Mouse (Mus musculus): ENCODE measurements around the gene Rhox2a. TPM values are rescaled to one million over a fixed set of nuclear protein-coding genes. Genes with fewer than 3 reads are reported as not detected.
"Not testable (repeated sequence)": the region's sequence is repeated elsewhere in the genome, so short reads cannot be mapped to it uniquely, and the experiment has no call there.

Rhox2a gene
- 0.58 TPM in 2 replicates for polyA plus RNA-seq (2016; fragmentation: Nextera tagmentation; extraction: Ambion mirVana)

DNA sequence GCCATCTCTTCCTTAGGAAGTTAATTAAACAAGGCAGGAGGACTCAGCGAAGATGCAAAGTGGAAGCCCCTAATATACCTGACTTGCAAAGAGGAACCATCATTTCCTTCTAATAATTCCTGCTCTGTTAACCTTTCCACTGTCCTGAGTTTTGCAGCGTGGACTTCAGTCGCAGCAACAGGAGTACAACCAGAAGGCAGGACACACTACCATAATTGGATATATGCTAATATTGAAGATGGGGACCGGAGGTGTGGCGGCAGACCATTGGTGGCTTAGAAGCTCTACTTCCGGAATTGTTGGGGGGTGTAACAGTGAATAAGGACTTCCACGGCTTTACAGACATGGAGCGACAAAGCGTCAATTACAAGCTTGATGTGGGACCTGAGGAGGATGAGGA lies at the start of gene Rhox2a:
Gene Rhox2a, plus strand, starts transcription at position 301 of the 400 bp plus-strand sequence.
- WGBS, result 96% methylated on average over 2 of the region's 9 CpGs
- H3K27me3 ChIP-seq (ENCODE audit: insufficient read depth, poor library complexity, severe bottlenecking); H3K9me3 ChIP-seq; H3K4me1 ChIP-seq (replicated peaks); DNase-seq (ENCODE audit: low spot score); H3K4me3 ChIP-seq; H3K36me3 ChIP-seq; H3K27ac ChIP-seq: not testable (repeated sequence)

DNA sequence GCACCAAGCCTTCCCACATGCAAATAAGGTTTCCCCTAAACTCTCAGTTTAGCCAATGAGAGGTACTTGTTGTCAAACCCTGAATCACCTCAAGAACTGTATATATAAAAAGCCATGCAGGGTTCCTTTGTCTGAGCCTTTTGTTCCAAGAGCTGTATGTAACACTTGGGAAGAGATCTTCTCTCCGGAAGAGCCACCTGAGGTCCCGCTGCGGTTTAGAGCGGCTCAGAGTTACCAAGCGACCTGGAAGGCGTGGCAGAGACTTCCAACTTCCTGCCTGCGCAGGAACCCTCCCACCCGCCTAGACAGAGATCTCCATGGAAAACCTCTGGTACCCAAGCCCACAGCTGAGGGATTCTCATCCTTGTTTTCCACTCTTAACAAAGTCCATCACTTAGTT lies 46.1 kb upstream of the Rhox2a start:
- WGBS, result 59% methylated on average over 8 of the region's 8 CpGs
- DNase-seq (ENCODE audit: low spot score), result no peak
- H3K27ac ChIP-seq, result no peak overlapping the region
- H3K4me1 ChIP-seq (replicated peaks), result no peaks in the 10 kb centered on the region
- no peak overlapping the region for H3K4me3 ChIP-seq
- H3K36me3 ChIP-seq, result no peaks in the 10 kb centered on the region
- H3K27me3 ChIP-seq (ENCODE audit: insufficient read depth, poor library complexity, severe bottlenecking), result no peaks in the 10 kb centered on the region
- H3K9me3 ChIP-seq, result no peaks in the 10 kb centered on the region

DNA sequence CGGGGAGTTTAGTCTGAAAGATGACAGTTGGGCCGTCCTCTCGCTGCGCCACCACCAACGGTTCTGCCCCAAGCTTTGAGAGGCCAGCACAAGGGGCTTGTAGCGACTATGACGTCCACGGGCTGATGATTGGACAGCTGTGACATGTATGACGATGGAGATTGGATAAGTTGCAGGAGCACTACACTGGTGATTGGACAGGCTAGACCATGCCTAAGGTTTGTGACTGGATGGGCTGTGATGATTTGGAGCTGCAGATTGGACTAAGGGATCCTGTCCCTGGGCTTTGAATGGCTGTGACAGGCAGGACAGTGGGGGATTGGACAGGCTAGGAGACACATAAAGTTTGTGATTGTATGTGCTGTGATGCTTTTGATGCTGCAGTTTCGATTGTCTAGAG lies 33.8 kb upstream of the Rhox2a start, which contains the start of gene Gm9:
Gene Gm9, minus strand, starts transcription at position 101 of the 400 bp plus-strand sequence.
- Histone ChIP-seq H3K36me3 (no peaks in the 10 kb centered on the region), H3K4me3 (no peak within 1 kb of the TSS), H3K4me1 (replicated peaks) (no peaks in the 10 kb centered on the region), H3K27me3 (ENCODE audit: insufficient read depth, poor library complexity, severe bottlenecking) (no peaks in the 10 kb centered on the region), H3K9me3 (no peaks in the 10 kb centered on the region), H3K27ac (no peak within 1 kb of the TSS)
- WGBS, result 89% methylated on average over 10 of the region's 10 CpGs
- DNase-seq (ENCODE audit: low spot score), result no peak

DNA sequence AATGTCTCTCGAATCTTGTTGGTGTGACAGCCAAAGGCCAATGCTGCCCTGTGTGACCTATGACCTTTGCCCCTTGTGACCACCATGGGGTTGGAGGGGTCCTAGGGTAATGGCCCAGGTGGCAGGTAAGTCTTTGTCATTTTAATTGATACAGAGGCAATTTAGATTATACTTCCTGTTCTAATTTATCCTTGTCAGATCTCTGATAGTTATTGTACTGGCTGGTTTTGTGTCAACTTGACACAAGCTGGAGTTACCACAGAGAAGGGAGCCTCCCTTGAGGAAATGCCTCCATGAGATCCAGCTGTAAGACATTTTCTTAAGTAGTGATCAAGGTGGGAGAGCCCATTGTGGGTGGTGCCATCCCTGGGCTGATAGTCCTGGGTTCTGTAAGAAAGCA lies 22.6 kb upstream of the Rhox2a start, which contains the start of gene Rhox1:
Gene Rhox1, minus strand, starts transcription at position 101 of the 400 bp plus-strand sequence.
- H3K27me3 ChIP-seq (ENCODE audit: insufficient read depth, poor library complexity, severe bottlenecking); H3K27ac ChIP-seq; DNase-seq (ENCODE audit: low spot score); H3K4me3 ChIP-seq; H3K4me1 ChIP-seq (replicated peaks); H3K36me3 ChIP-seq; H3K9me3 ChIP-seq: not testable (repeated sequence)
- 77% methylated on average over 1 of the region's 1 CpGs for WGBS

DNA sequence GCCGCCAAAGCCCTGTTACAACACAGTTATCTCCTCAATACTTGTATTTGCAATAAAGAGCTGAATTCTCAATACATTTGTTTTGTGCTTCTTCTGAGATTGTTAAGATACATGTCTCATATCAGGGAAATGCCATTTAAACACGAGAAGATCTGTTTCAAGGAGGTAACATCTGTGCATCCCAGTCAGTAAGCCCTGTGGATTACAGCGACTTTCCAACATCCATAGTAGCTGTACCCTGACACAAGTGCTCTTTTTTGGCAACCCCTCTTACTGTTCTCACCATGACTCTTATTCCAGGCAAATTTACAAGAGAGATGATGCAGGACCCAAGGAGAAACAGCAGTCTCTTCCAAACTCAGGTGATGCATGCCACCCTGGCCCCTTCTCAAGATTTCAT lies 4.8 kb downstream of the Rhox2a start, which contains the start of gene Rhox3a:
Gene Rhox3a, plus strand, starts transcription at position 301 of the 400 bp plus-strand sequence.
- not testable (repeated sequence) for H3K4me3 ChIP-seq; H3K27ac ChIP-seq; H3K9me3 ChIP-seq; DNase-seq (ENCODE audit: low spot score); H3K36me3 ChIP-seq; H3K27me3 ChIP-seq (ENCODE audit: insufficient read depth, poor library complexity, severe bottlenecking); H3K4me1 ChIP-seq (replicated peaks)
- 88% methylated on average over 1 of the region's 3 CpGs for WGBS

DNA sequence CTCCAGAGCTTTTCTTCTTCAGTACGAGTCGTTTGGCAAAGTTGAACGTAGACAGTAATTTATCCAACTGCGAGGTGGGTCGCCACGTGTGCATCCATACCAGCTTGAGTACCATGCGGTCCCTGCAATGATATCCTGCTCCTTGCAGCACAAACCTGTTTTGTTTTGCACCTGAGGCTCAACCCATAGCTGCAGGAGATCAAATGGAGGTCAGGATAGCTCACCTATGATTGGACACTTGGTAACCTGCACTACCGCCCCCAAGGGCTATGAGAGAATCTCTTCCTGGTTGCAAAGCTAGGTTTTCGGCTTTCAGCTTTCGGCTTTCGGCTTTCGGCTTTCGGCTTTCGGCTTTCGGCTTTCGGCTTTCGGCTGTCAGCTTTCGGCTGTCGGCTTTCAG lies 20.3 kb downstream of the Rhox2a start, which contains the start of gene Rhox4a:
Gene Rhox4a, plus strand, starts transcription at position 301 of the 400 bp plus-strand sequence.
- not testable (repeated sequence) for DNase-seq (ENCODE audit: low spot score); H3K36me3 ChIP-seq; H3K27ac ChIP-seq; H3K27me3 ChIP-seq (ENCODE audit: insufficient read depth, poor library complexity, severe bottlenecking); H3K4me3 ChIP-seq; H3K9me3 ChIP-seq; H3K4me1 ChIP-seq (replicated peaks)
- WGBS, result 94% methylated on average over 11 of the region's 19 CpGs

Other genes starting within 250 kb of the Rhox2a start
- gene Sowahd, start 196.1 kb upstream of the Rhox2a start, polyA plus RNA-seq (2016; fragmentation: Nextera tagmentation; extraction: Ambion mirVana), result not detected in 2 replicates
- gene Rpl39, start 159.6 kb upstream of the Rhox2a start, polyA plus RNA-seq (2016; fragmentation: Nextera tagmentation; extraction: Ambion mirVana), result 405 and 454 TPM in 2 replicates
- 13.0 and 18.5 TPM in 2 replicates for gene Upf3b, start 134.7 kb upstream of the Rhox2a start, polyA plus RNA-seq (2016; fragmentation: Nextera tagmentation; extraction: Ambion mirVana)
- gene Nkap, start 118.2 kb upstream of the Rhox2a start, polyA plus RNA-seq (2016; fragmentation: Nextera tagmentation; extraction: Ambion mirVana), result 15.6 and 19.4 TPM in 2 replicates
- 0.17 and 0.35 TPM in 2 replicates for gene Akap14, start 76.1 kb upstream of the Rhox2a start, polyA plus RNA-seq (2016; fragmentation: Nextera tagmentation; extraction: Ambion mirVana)
- gene Ndufa1, start 53.8 kb upstream of the Rhox2a start, polyA plus RNA-seq (2016; fragmentation: Nextera tagmentation; extraction: Ambion mirVana), result 415 and 490 TPM in 2 replicates
- gene Rnf113a1, start 53.7 kb upstream of the Rhox2a start, polyA plus RNA-seq (2016; fragmentation: Nextera tagmentation; extraction: Ambion mirVana), result 13.4 and 15.0 TPM in 2 replicates
- gene Gm9, start 33.9 kb upstream of the Rhox2a start, polyA plus RNA-seq (2016; fragmentation: Nextera tagmentation; extraction: Ambion mirVana), result not detected in 2 replicates
- not detected in 2 replicates for gene Rhox1, start 22.7 kb upstream of the Rhox2a start, polyA plus RNA-seq (2016; fragmentation: Nextera tagmentation; extraction: Ambion mirVana)
- gene Rhox3a, start 4.9 kb downstream of the Rhox2a start, polyA plus RNA-seq (2016; fragmentation: Nextera tagmentation; extraction: Ambion mirVana), result not detected in 2 replicates
- gene Rhox4a, start 20.4 kb downstream of the Rhox2a start, polyA plus RNA-seq (2016; fragmentation: Nextera tagmentation; extraction: Ambion mirVana), result 0.10 and 0.17 TPM in 2 replicates
- not detected in 2 replicates for gene Rhox3a2, start 135.1 kb downstream of the Rhox2a start, polyA plus RNA-seq (2016; fragmentation: Nextera tagmentation; extraction: Ambion mirVana)
- 0.75 and 2.0 TPM in 2 replicates for gene Rhox4a2, start 145.9 kb downstream of the Rhox2a start, polyA plus RNA-seq (2016; fragmentation: Nextera tagmentation; extraction: Ambion mirVana)
- gene Rhox2b, start 167.1 kb downstream of the Rhox2a start, polyA plus RNA-seq (2016; fragmentation: Nextera tagmentation; extraction: Ambion mirVana), result not detected in 2 replicates
- gene Rhox4b, start 187.5 kb downstream of the Rhox2a start, polyA plus RNA-seq (2016; fragmentation: Nextera tagmentation; extraction: Ambion mirVana), result 0.88 and 1.1 TPM in 2 replicates
- 0.27 and 1.7 TPM in 2 replicates for gene Rhox2c, start 208.7 kb downstream of the Rhox2a start, polyA plus RNA-seq (2016; fragmentation: Nextera tagmentation; extraction: Ambion mirVana)
- not detected in 2 replicates for gene Rhox3c, start 213.6 kb downstream of the Rhox2a start, polyA plus RNA-seq (2016; fragmentation: Nextera tagmentation; extraction: Ambion mirVana)
- not detected in 2 replicates for gene Rhox4c, start 235.4 kb downstream of the Rhox2a start, polyA plus RNA-seq (2016; fragmentation: Nextera tagmentation; extraction: Ambion mirVana)
- not detected in 2 replicates for gene Rhox2d, start 248.5 kb downstream of the Rhox2a start, polyA plus RNA-seq (2016; fragmentation: Nextera tagmentation; extraction: Ambion mirVana)

Data from hindbrain, embryonic 10.5 days (tissue).